Mouse (Mus musculus): ENCODE data around the gene Fndc7. TPM values are rescaled to one million over a fixed set of nuclear protein-coding genes. Genes with fewer than 3 reads are reported as not detected.

Fndc7 gene
- total and polyA plus RNA-seq, 2 experiments from 2014 or later, result 0.06 to 0.16 TPM

DNA sequence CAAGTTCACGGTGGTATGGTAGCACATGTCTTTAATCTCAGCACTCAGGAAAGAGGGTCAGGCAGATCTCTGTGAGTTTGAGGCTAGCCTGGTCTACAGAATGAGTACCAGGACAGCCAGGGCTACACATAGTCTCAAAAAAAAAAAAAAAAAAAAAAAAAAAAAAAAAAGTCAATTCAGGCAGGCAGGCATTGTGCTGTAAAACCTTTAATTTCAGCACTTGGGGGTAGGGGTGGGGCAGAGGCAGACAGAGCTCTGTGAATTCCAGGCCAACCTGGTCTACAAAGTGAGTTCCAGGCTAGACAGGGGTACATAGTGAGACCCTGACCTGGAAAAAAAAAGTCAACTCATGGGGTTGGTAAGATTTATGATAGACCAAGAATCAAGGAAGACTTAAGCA lies 32.1 kb downstream of the Fndc7 start:
- Histone ChIP-seq H3K4me3 (ENCODE audit: low read length) (no peak overlapping the region), H3K9ac (replicated peaks; ENCODE audit: low read length) (no peak overlapping the region), H3K4me1 (ENCODE audit: insufficient read depth, low read length) (peaks cover 5% of the 10 kb centered on the region; the same call in 1 of the 2 replicates), H3K27me3 (ENCODE audit: insufficient read depth, low read length) (no peaks in the 10 kb centered on the region), H3K36me3 (ENCODE audit: insufficient read depth, low read length) (no peaks in the 10 kb centered on the region), H3K4me2 (ENCODE audit: low read depth, low read length) (no peak overlapping the region), H3K27ac (0 out of 2 replicates have a peak overlapping the region, but pooled peaks have one; percentile 26), H3K9me3 (ENCODE audit: low read length) (no peaks in the 10 kb centered on the region)
- no peak for TF ChIP-seq CTCF (IDR thresholded peaks at IDR 0.05; ENCODE audit: low read depth)
- DNase-seq (ENCODE audit: low spot score) (no peak), ATAC-seq (no peak)
- 82% methylated on average over 1 of the region's 1 CpGs for whole genome bisulfite sequencing

GRCm38 (mm10) chr3:108857124-108857470 lies 32.7 kb downstream of the Fndc7 start:
- no peak for ATAC-seq
- Histone ChIP-seq H3K9ac (replicated peaks; ENCODE audit: low read length) (no peak overlapping the region), H3K27ac (no peak overlapping the region), H3K36me3 (ENCODE audit: insufficient read depth, low read length) (no peaks in the 10 kb centered on the region), H3K4me2 (ENCODE audit: low read depth, low read length) (no peak overlapping the region), H3K4me3 (ENCODE audit: low read length) (no peak overlapping the region), H3K9me3 (ENCODE audit: low read length) (no peaks in the 10 kb centered on the region), H3K4me1 (ENCODE audit: insufficient read depth, low read length) (peaks cover 5% of the 10 kb centered on the region; the same call in 1 of the 2 replicates), H3K27me3 (ENCODE audit: insufficient read depth, low read length) (no peaks in the 10 kb centered on the region)
- TF ChIP-seq CTCF (IDR thresholded peaks at IDR 0.05; ENCODE audit: low read depth), result no peak
- no peak for DNase-seq (ENCODE audit: low spot score)
- whole genome bisulfite sequencing, result 29% methylated on average over 3 of the region's 3 CpGs

- ATAC-seq (no peak), DNase-seq (ENCODE audit: low spot score) (peak; percentile 41)
- Histone ChIP-seq H3K4me2 (ENCODE audit: low read depth, low read length) (no peak overlapping the region), H3K9ac (replicated peaks; ENCODE audit: low read length) (no peak overlapping the region), H3K36me3 (ENCODE audit: insufficient read depth, low read length) (no peaks in the 10 kb centered on the region), H3K4me1 (ENCODE audit: insufficient read depth, low read length) (peaks cover 5% of the 10 kb centered on the region; the same call in 1 of the 2 replicates), H3K27me3 (ENCODE audit: insufficient read depth, low read length) (no peaks in the 10 kb centered on the region), H3K27ac (peak overlapping the region; percentile 62), H3K4me3 (ENCODE audit: low read length) (no peak overlapping the region), H3K9me3 (ENCODE audit: low read length) (no peaks in the 10 kb centered on the region)
- peak; percentile 47 for TF ChIP-seq CTCF (IDR thresholded peaks at IDR 0.05; ENCODE audit: low read depth)
- WGBS, result 43% methylated on average over 8 of the region's 8 CpGs
These were observed 33.3 kb downstream of the Fndc7 start for GRCm38 (mm10) chr3:108856386-108857123.

GRCm38 (mm10) chr3:108855864-108856263 lies 33.9 kb downstream of the Fndc7 start:
- Histone ChIP-seq H3K4me1 (ENCODE audit: insufficient read depth, low read length) (peaks cover 5% of the 10 kb centered on the region; the same call in 1 of the 2 replicates), H3K27me3 (ENCODE audit: insufficient read depth, low read length) (no peaks in the 10 kb centered on the region), H3K4me3 (ENCODE audit: low read length) (no peak overlapping the region), H3K9me3 (ENCODE audit: low read length) (no peaks in the 10 kb centered on the region), H3K27ac (peak overlapping the region; percentile 62), H3K36me3 (ENCODE audit: insufficient read depth, low read length) (no peaks in the 10 kb centered on the region), H3K4me2 (ENCODE audit: low read depth, low read length) (no peak overlapping the region), H3K9ac (replicated peaks; ENCODE audit: low read length) (no peak overlapping the region)
- no peak for TF ChIP-seq CTCF (IDR thresholded peaks at IDR 0.05; ENCODE audit: low read depth)
- DNase-seq (ENCODE audit: low spot score), result peak; percentile 66
- no peak for ATAC-seq
- WGBS, result 56% methylated on average over 10 of the region's 10 CpGs

DNA sequence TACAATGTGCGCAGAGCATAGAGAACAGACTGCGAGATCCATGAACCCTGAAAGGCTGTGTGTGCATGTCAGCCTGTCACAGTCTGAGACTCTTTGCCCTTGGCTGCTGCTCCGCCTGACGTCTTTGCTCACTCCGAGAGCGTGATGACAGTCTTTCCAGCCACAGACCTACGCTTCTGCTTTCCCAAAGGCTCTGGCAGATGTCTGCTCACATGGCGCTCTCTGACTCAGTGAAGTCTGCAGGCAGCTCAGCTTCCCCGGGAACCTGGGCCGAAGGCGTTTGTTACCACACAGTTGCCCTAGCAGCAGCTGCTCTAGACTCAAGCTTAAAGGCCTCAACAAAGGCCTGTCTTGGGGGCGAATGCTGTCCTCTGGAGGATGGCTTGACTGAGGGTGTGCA lies 34.4 kb downstream of the Fndc7 start:
- Histone ChIP-seq H3K9ac (replicated peaks; ENCODE audit: low read length) (no peak overlapping the region), H3K9me3 (ENCODE audit: low read length) (no peaks in the 10 kb centered on the region), H3K4me2 (ENCODE audit: low read depth, low read length) (no peak overlapping the region), H3K4me1 (ENCODE audit: insufficient read depth, low read length) (peaks cover 5% of the 10 kb centered on the region; the same call in 1 of the 2 replicates), H3K27me3 (ENCODE audit: insufficient read depth, low read length) (no peaks in the 10 kb centered on the region), H3K36me3 (ENCODE audit: insufficient read depth, low read length) (no peaks in the 10 kb centered on the region), H3K27ac (peak overlapping the region; percentile 62; the same call in 1 of the 2 replicates), H3K4me3 (ENCODE audit: low read length) (no peak overlapping the region)
- 30% methylated on average over 12 of the region's 12 CpGs for WGBS
- TF ChIP-seq CTCF (IDR thresholded peaks at IDR 0.05; ENCODE audit: low read depth), result no peak
- peak; percentile 44 for ATAC-seq
- DNase-seq (ENCODE audit: low spot score), result peak; percentile 67

DNA sequence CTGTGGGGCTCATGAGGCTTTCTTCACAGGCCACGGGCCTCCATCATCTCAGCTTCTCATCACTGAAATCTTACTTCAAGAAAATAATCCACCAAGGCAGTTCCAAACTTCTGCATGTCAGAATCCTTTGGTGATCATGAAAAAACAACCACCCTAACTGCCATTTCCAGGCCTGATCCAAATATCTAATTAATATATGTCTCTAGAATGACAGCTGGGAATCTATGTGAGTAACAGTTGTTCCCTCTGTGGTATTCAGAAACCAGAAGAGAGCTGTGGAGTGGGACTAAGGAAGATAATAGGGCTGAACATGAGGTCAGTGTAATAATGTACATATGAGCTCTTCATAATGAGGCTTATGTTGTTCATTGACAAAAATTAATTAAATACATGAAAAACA lies 36.5 kb downstream of the Fndc7 start:
- Histone ChIP-seq H3K9ac (replicated peaks; ENCODE audit: low read length) (no peak overlapping the region), H3K27me3 (ENCODE audit: insufficient read depth, low read length) (no peaks in the 10 kb centered on the region), H3K9me3 (ENCODE audit: low read length) (no peaks in the 10 kb centered on the region), H3K4me2 (ENCODE audit: low read depth, low read length) (no peak overlapping the region), H3K27ac (no peak overlapping the region), H3K4me3 (ENCODE audit: low read length) (no peak overlapping the region), H3K36me3 (ENCODE audit: insufficient read depth, low read length) (no peaks in the 10 kb centered on the region), H3K4me1 (ENCODE audit: insufficient read depth, low read length) (peaks cover 4% of the 10 kb centered on the region; the same call in 1 of the 2 replicates)
- no peak for TF ChIP-seq CTCF (IDR thresholded peaks at IDR 0.05; ENCODE audit: low read depth)
- 78% methylated on average over 1 of the region's 1 CpGs for WGBS
- DNase-seq (ENCODE audit: low spot score) (no peak), ATAC-seq (no peak)
